Mouse (Mus musculus) hindbrain, postnatal 0 days (tissue): ENCODE results near the gene Rpgrip1l. TPM values are rescaled to one million over a fixed set of nuclear protein-coding genes. Genes with fewer than 3 reads are reported as not detected.

Source experiments
- ATAC-seq: fragments of 200-750 bp; cut with Nextera tagmentation; 2 replicates; pipeline ENCODE4 v1.8.0; 2017; ENCODE audit warnings: mild to moderate bottlenecking, moderate TSS enrichment, moderate library complexity
- DNase-seq: peaks from one replicate; pipeline ENCODE4 v3.0.0-alpha.2; 2015; ENCODE audit warnings: low spot score
- H3K27ac ChIP-seq: fragments of 300-500 bp; sonication (generic); 2 replicates; pipeline ENCODE4 v1.5.1; 2014; ENCODE audit warnings: mild to moderate bottlenecking
- H3K27me3 ChIP-seq: fragments of 300-500 bp; sonication (generic); 2 replicates; pipeline ENCODE4 v1.6.1; 2014; ENCODE audit warnings: low read length, mixed read lengths; ENCODE audit not compliant: insufficient read depth
- H3K36me3 ChIP-seq: fragments of 300-500 bp; sonication (generic); 2 replicates; pipeline ENCODE4 v1.6.1; 2014; ENCODE audit warnings: low read length, mixed read lengths; ENCODE audit not compliant: insufficient read depth
- H3K4me1 ChIP-seq: fragments of 300-500 bp; sonication (generic); 2 replicates; pipeline ENCODE4 v1.6.1; 2014; ENCODE audit warnings: antibody characterized with exemption, low read length, mixed read lengths; ENCODE audit not compliant: insufficient read depth
- H3K4me2 ChIP-seq: fragments of 300-500 bp; sonication (generic); 2 replicates; pipeline ENCODE4 v1.6.1; 2014; ENCODE audit warnings: low read depth, mild to moderate bottlenecking, low read length, moderate library complexity, mixed read lengths
- H3K4me3 ChIP-seq: fragments of 300-500 bp; sonication (generic); 2 replicates; pipeline ENCODE4 v1.5.1; 2014; ENCODE audit warnings: low read length
- H3K9ac ChIP-seq: fragments of 300-500 bp; sonication (generic); replicated peaks from 2 replicates; pipeline ENCODE4 v1.6.1; 2014; ENCODE audit warnings: mild to moderate bottlenecking, low read length, moderate library complexity, mixed read lengths
- H3K9me3 ChIP-seq: fragments of 300-500 bp; sonication (generic); 2 replicates; pipeline ENCODE4 v1.6.1; 2016; ENCODE audit warnings: low read length, mixed read lengths
- CTCF ChIP-seq: IDR thresholded peaks from 2 replicates; pipeline ENCODE4 v1.5.1; 2016; ENCODE audit warnings: antibody characterized with exemption, control low read depth, low read depth
- WGBS: fragments of 180-500 bp; shearing (Covaris S2); extraction: QIAGEN DNeasy Blood & Tissue Kit; methylation state at CpG from one replicate; pipeline ENCODE4 v1.1.7; 2014; 5-methylcytosine and 5-hydroxymethylcytosine counted together
- polyA plus RNA-seq: library from polyadenylated mRNA; unstranded; fragments of >200 nt; fragmentation: Nextera tagmentation; extraction: Ambion mirVana; gene quantifications from 2 replicates; pipeline ENCODE4 v1.2.1, GENCODE M21; 2015
- total RNA-seq: library from RNA; depleted of rRNA; stranded (reverse); fragments of >200 nt; gene quantifications from 2 replicates; pipeline ENCODE4 v1.2.3, GENCODE M21; 2014

Gene Rpgrip1l
- total and polyA plus RNA-seq, 2 experiments from 2014 or later: 6.8 to 12.7 TPM

GRCm38 (mm10) chr8:91241873-91242519 lies 71.1 kb downstream of the Rpgrip1l start:
- no peak overlapping the region for H3K9ac ChIP-seq
- no peak overlapping the region for H3K27ac ChIP-seq

DNA sequence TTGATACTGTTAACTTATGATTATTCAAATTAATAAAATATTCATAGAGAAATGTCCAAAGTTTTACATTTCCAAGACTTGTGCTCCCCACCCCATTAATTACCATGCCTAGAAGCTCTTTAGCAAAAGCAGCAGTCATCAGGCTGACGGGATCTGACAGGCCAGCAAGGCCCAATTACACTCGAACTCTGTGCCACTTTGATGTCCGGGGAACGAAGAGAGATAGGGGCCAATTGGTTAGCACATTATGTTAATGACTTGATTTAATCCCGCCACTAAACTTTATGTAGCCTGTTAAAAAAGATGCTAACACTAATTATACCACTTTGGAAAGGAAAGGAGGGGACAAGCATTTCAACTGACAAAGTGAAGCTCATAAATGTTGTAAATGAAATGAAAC lies 71.7 kb downstream of the Rpgrip1l start:
- no peak for TF ChIP-seq CTCF
- ATAC-seq (no peak), DNase-seq (no peak)
- Histone ChIP-seq H3K4me2 (no peak overlapping the region), H3K9me3 (no peaks in the 10 kb centered on the region), H3K4me3 (no peak overlapping the region), H3K27me3 (no peaks in the 10 kb centered on the region), H3K9ac (no peak overlapping the region), H3K27ac (no peak overlapping the region), H3K36me3 (no peaks in the 10 kb centered on the region), H3K4me1 (no peaks in the 10 kb centered on the region)
- WGBS: 62% methylated on average over 5 of the region's 5 CpGs

More at GRCm38 (mm10) chr8:91241873-91242519, 71.1 kb downstream of the Rpgrip1l start:
- no peaks in the 10 kb centered on the region for H3K9me3 ChIP-seq
- no peaks in the 10 kb centered on the region for H3K27me3 ChIP-seq
- no peak overlapping the region for H3K4me2 ChIP-seq
- H3K4me1 ChIP-seq: no peaks in the 10 kb centered on the region
- H3K4me3 ChIP-seq: no peak overlapping the region
- no peaks in the 10 kb centered on the region for H3K36me3 ChIP-seq
- WGBS: 82% methylated on average over 8 of the region's 8 CpGs
- DNase-seq (no peak), ATAC-seq (no peak)
- no peak for TF ChIP-seq CTCF

- TF ChIP-seq CTCF: no peak
Measured at GRCm38 (mm10) chr8:91237191-91237590, 75.9 kb downstream of the Rpgrip1l start.

DNA sequence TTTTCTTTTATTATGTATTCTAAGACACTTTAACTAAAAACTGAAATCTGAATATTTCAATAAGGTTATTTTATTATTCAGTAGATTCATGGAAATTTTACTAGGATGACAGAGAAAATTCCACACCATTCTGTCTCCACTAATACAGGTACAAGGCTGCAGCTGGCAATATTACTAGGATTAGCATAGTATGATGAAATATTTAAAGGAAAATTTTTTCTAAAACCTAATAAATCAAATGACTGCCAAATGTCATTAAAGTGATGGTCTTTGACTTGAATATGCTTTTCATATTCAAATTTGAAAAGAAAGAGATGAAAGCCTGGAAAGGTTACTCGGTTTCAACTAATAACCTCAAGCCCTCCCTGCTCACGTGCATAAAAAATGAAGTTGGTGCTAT lies 79.0 kb downstream of the Rpgrip1l start:
- Histone ChIP-seq H3K27me3 (no peaks in the 10 kb centered on the region), H3K9me3 (no peaks in the 10 kb centered on the region), H3K36me3 (0 out of 2 replicates have a peak, but pooled peaks cover 5% of the 10 kb centered on the region), H3K4me2 (no peak overlapping the region), H3K27ac (no peak overlapping the region), H3K4me3 (no peak overlapping the region), H3K4me1 (no peaks in the 10 kb centered on the region), H3K9ac (no peak overlapping the region)
- 41% methylated on average over 2 of the region's 2 CpGs for WGBS
- no peak for TF ChIP-seq CTCF
- ATAC-seq (no peak), DNase-seq (no peak)

More at GRCm38 (mm10) chr8:91237191-91237590, 75.9 kb downstream of the Rpgrip1l start:
- no peak overlapping the region for H3K4me3 ChIP-seq
- no peak for DNase-seq
- no peaks in the 10 kb centered on the region for H3K4me1 ChIP-seq
- no peak overlapping the region for H3K9ac ChIP-seq
- no peaks in the 10 kb centered on the region for H3K27me3 ChIP-seq
- no peak overlapping the region for H3K27ac ChIP-seq
- H3K36me3 ChIP-seq: 0 out of 2 replicates have a peak, but pooled peaks cover 1% of the 10 kb centered on the region
- 86% methylated on average over 2 of the region's 2 CpGs for WGBS
- H3K4me2 ChIP-seq: no peak overlapping the region
- no peak for ATAC-seq
- H3K9me3 ChIP-seq: no peaks in the 10 kb centered on the region

DNA sequence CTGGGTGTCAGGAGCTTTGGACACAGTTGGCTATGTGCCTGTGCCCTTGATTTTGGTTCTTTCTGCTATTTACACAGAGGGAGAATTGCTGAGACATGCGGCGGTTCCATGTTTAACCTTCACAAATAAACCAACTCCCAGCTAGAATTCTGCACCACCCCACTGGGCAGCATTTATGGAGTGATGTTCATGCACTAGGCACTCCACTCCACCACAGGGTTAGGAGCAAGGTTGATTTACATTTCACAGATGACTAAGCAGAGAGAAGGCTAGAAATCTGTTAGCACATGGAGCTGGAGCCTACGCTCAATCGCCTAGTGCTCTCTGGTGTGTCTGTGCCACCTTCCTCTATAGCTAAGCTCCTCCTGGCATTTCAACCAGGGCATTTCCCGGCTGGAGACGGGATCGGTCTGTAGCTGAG lies 85.6 kb downstream of the Rpgrip1l start:
- H3K4me1 ChIP-seq: no peaks in the 10 kb centered on the region
- TF ChIP-seq CTCF: no peak
- H3K9me3 ChIP-seq: no peaks in the 10 kb centered on the region
- H3K27me3 ChIP-seq: no peaks in the 10 kb centered on the region
- DNase-seq: no peak
- ATAC-seq: no peak
- H3K9ac ChIP-seq: no peak overlapping the region
- H3K4me2 ChIP-seq: no peak overlapping the region
- no peak overlapping the region for H3K4me3 ChIP-seq
- 0 out of 2 replicates have a peak, but pooled peaks cover 5% of the 10 kb centered on the region for H3K36me3 ChIP-seq
- WGBS: 87% methylated on average over 7 of the region's 7 CpGs
- no peak overlapping the region for H3K27ac ChIP-seq

DNA sequence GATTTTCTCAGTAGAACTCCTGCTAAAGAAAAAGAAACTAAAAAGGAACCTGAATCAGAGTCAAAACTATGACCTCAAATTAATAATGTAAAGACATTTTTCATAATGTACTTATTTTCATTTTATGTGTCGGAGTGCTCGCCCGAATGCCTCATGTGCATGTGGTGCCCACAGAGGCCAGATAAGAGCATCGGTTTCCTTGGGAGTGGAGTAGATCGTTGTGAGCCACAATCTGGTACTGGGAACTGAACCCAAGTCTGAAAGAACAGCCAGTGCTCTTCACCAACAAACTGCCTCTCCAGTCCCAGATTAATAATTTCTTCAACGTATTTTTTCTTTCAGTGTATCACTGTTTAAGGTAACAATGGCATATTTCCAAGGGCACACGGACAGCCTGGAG lies 88.8 kb downstream of the Rpgrip1l start:
- no peak for ATAC-seq
- Histone ChIP-seq H3K4me1 (no peaks in the 10 kb centered on the region), H3K27me3 (no peaks in the 10 kb centered on the region), H3K4me2 (no peak overlapping the region), H3K9ac (no peak overlapping the region), H3K9me3 (no peaks in the 10 kb centered on the region), H3K36me3 (no peaks in the 10 kb centered on the region), H3K4me3 (no peak overlapping the region), H3K27ac (no peak overlapping the region)
- no peak for TF ChIP-seq CTCF
- WGBS: 93% methylated on average over 7 of the region's 7 CpGs
- no peak for DNase-seq

DNA sequence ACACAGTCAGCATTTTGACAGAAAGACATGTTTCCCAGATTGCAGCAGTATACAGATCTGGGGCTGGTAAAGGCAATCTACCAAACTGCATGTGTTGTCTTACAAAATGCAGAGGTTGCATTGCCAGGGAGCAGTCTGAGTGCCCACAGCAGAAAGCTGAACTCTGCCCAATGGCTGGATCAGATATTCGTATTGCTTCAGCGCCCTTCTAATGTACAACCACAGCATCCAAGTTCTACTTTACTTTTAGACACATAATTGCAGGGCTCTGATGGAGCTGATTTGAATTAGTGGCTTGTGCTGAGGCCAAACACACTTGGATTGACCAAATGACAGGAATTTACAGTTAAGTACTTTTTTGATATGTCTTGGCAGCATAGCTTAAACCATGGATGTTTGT lies 91.2 kb downstream of the Rpgrip1l start:
- DNase-seq (no peak), ATAC-seq (no peak)
- no peak overlapping the region for H3K27ac ChIP-seq
- H3K4me1 ChIP-seq: no peaks in the 10 kb centered on the region
- H3K4me2 ChIP-seq: no peak overlapping the region
- no peaks in the 10 kb centered on the region for H3K27me3 ChIP-seq
- H3K9ac ChIP-seq: no peak overlapping the region
- H3K36me3 ChIP-seq: no peaks in the 10 kb centered on the region
- H3K9me3 ChIP-seq: no peaks in the 10 kb centered on the region
- no peak for TF ChIP-seq CTCF
- H3K4me3 ChIP-seq: no peak overlapping the region
- 96% methylated on average over 2 of the region's 2 CpGs for WGBS
